Mouse (Mus musculus) cerebellum, adult 2 months (tissue): ENCODE results near the gene Cdc14a.

Source experiments
- CTCF ChIP-seq: fragments of 200-500 bp; IDR thresholded peaks from 2 replicates; pipeline ENCODE4 v1.5.1; 2011; ENCODE audit warnings: low read depth, mild to moderate bottlenecking, control low read depth, low read length, moderate library complexity, borderline replicate concordance; ENCODE audit not compliant: insufficient read depth
- POLR2A ChIP-seq: fragments of 200-500 bp; IDR thresholded peaks from 2 replicates; pipeline ENCODE4 v1.6.1; 2011; ENCODE audit warnings: low read length, control low read depth, borderline replicate concordance; ENCODE audit not compliant: insufficient read depth

GRCm38 (mm10) chr3:116422074-116422473 is 1.8 kb downstream of the Cdc14a start:
- TF ChIP-seq CTCF: no peak
- no peak for TF ChIP-seq POLR2A
